Mouse (Mus musculus) heart, embryonic 11.5 days (tissue): ENCODE measurements around the gene Tgfb3. TPM values are rescaled to one million over a fixed set of nuclear protein-coding genes. Genes with fewer than 3 reads are reported as not detected.

ENCODE experiments used
- ATAC-seq: fragments of 200-750 bp; cut with Nextera tagmentation; replicated peaks from 2 replicates; pipeline ENCODE4 v1.8.0; 2017; ENCODE audit warnings: moderate library complexity; ENCODE audit not compliant: insufficient number of reproducible peaks, low FRiP score, low TSS enrichment
- H3K27ac ChIP-seq: fragments of 300-500 bp; sonication (generic); 2 replicates; pipeline ENCODE4 v1.5.1; 2014; ENCODE audit warnings: mild to moderate bottlenecking, low read depth, low read length
- H3K27me3 ChIP-seq: fragments of 300-500 bp; sonication (generic); 2 replicates; pipeline ENCODE4 v1.6.1; 2014; ENCODE audit warnings: mild to moderate bottlenecking, low read length, mixed read lengths; ENCODE audit not compliant: control insufficient read depth, insufficient read depth
- H3K36me3 ChIP-seq: fragments of 300-500 bp; sonication (generic); 2 replicates; pipeline ENCODE4 v1.6.1; 2014; ENCODE audit warnings: mild to moderate bottlenecking, low read length, moderate library complexity, mixed read lengths; ENCODE audit not compliant: control insufficient read depth, insufficient read depth
- H3K4me1 ChIP-seq: fragments of 300-500 bp; sonication (generic); 2 replicates; pipeline ENCODE4 v1.6.1; 2014; ENCODE audit warnings: low read length; ENCODE audit not compliant: control insufficient read depth, insufficient read depth
- H3K4me2 ChIP-seq: fragments of 300-500 bp; sonication (generic); 2 replicates; pipeline ENCODE4 v1.6.1; 2014; ENCODE audit warnings: mild to moderate bottlenecking, moderate library complexity
- H3K4me3 ChIP-seq: fragments of 300-500 bp; sonication (generic); 2 replicates; pipeline ENCODE4 v1.5.1; 2014; ENCODE audit warnings: low read depth, low read length
- H3K9ac ChIP-seq: fragments of 300-500 bp; sonication (generic); 2 replicates; pipeline ENCODE4 v1.6.1; 2014; ENCODE audit warnings: mild to moderate bottlenecking, low read depth, low read length, moderate library complexity
- H3K9me3 ChIP-seq: fragments of 300-500 bp; sonication (generic); replicated peaks from 2 replicates; pipeline ENCODE4 v1.6.1; 2016; ENCODE audit warnings: low read length; ENCODE audit not compliant: control insufficient read depth
- WGBS: fragments of 180-500 bp; shearing (Covaris S2); extraction: QIAGEN DNeasy Blood & Tissue Kit; methylation state at CpG from one replicate; pipeline ENCODE4 v1.1.7; 2014; ENCODE audit not compliant: insufficient replicate concordance; 5-methylcytosine and 5-hydroxymethylcytosine counted together
- polyA plus RNA-seq: library from polyadenylated mRNA; unstranded; fragments of >200 nt; fragmentation: Nextera tagmentation; extraction: Ambion mirVana; gene quantifications from 2 replicates; pipeline ENCODE4 v1.2.1, GENCODE M21; 2014

Tgfb3 gene
- polyA plus RNA-seq, 1 experiment from 2014 or later, result 9.2 TPM

DNA sequence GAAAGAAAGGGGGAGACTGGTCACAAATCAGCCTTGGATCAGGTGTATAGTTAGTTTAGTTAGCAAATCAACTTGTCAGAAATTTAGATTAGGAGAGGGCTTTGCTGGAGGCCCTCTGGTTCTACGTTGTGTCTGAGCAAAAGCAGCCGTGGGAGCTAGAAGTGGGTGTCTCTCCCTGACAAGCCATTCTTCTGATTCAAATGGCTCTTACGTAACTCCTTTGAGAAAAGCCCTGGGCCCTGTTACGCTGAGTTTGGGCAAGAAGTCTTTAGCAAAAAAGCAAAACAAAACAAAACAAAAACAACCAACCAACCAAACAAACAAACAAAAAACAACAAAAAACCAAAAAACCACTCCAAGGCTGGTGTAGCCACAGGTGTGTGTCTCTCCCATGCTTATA is 11.9 kb upstream of the Tgfb3 start:
- no peak for ATAC-seq
- WGBS, result 63% methylated on average over 4 of the region's 4 CpGs
- Histone ChIP-seq H3K27me3 (no peaks in the 10 kb centered on the region), H3K36me3 (peaks cover 4% of the 10 kb centered on the region; the same call in 1 of the 2 replicates), H3K9me3 (no peaks in the 10 kb centered on the region), H3K4me1 (peaks cover 16% of the 10 kb centered on the region), H3K27ac (no peak overlapping the region), H3K4me3 (no peak overlapping the region), H3K4me2 (no peak overlapping the region), H3K9ac (no peak overlapping the region)

DNA sequence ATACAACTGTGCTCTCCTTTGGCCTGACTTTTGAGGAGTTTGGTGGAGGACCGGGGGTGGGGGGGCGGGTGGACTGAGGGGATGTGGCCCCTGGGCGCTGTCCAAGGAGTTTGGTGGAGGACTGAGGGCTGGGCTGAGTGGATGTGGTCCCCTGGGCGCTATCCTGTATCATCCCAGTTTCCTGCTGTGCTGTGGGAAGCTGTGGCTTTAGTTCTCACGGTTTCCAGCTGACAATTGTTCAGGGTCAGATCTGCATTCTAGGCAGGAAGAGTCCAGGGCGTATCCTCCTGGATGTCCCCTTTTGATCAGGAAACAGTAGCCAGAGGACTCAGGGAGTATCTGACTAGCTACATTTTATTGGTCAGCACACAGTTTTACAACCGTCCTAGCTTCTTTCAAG is 9.2 kb upstream of the Tgfb3 start:
- Histone ChIP-seq H3K27ac (no peak overlapping the region), H3K4me3 (no peak overlapping the region), H3K4me2 (no peak overlapping the region), H3K4me1 (peaks cover 18% of the 10 kb centered on the region), H3K9ac (no peak overlapping the region), H3K27me3 (no peaks in the 10 kb centered on the region), H3K9me3 (no peaks in the 10 kb centered on the region), H3K36me3 (peaks cover 4% of the 10 kb centered on the region; the same call in 1 of the 2 replicates)
- no peak; the same call in 1 of the 2 replicates for ATAC-seq
- 64% methylated on average over 7 of the region's 7 CpGs for WGBS

DNA sequence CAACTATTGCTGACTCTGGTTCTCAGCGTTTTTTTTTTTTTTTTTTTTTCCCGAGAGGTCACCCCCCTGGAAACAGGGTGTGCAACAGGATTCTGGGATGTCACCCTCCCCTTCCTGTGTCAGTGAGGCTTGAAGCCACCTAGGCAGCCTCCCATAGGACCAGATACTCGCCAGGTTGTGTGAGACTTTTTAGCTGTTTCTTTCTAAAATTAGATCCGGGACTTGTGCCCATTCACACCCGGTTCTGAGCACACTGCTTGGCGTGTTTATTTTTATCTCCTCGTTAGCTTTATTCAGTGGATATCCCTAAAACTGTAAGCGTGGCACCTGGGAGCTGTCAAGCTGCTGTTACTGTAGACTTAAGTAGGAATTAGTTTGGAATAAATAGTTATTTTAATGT is 7.7 kb upstream of the Tgfb3 start:
- Histone ChIP-seq H3K4me3 (no peak overlapping the region), H3K27ac (no peak overlapping the region), H3K9ac (no peak overlapping the region), H3K4me2 (no peak overlapping the region), H3K9me3 (no peaks in the 10 kb centered on the region), H3K36me3 (peaks cover 4% of the 10 kb centered on the region; the same call in 1 of the 2 replicates), H3K27me3 (no peaks in the 10 kb centered on the region), H3K4me1 (peaks cover 12% of the 10 kb centered on the region)
- WGBS, result 54% methylated on average over 7 of the region's 8 CpGs
- no peak for ATAC-seq

DNA sequence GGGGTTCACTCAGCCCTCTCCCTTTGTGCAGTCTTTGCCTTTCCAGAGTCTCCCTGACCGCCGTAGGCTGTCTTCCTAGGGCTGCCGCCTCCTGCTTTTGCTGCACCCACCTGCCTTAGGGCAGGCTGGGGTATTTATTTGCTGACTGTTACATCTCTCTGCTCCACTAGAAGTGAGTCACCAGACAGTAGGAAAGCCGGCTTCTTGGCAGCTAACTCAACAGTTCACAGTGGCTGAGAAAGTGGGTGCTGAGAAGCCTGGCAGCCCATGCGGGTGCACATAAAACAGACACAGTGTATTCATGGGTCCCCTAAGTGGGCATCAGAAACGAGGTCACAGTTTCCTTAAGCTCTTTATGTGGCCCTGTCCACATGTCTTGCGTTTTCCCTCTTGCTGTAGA is 7.0 kb upstream of the Tgfb3 start:
- 86% methylated on average over 7 of the region's 7 CpGs for WGBS
- no peak for ATAC-seq
- no peak overlapping the region for H3K27ac ChIP-seq

GRCm38 (mm10) chr12:86082481-86083012 is 3.7 kb upstream of the Tgfb3 start, which contains the start of gene Ift43:
Ift43 (plus strand) TSS chr12:86082541.
- Histone ChIP-seq H3K27ac (peak within 1 kb of the TSS; percentile 31; the same call in 1 of the 2 replicates), H3K4me2 (peak within 1 kb of the TSS; percentile 88), H3K27me3 (no peaks in the 10 kb centered on the region), H3K9ac (peak within 1 kb of the TSS; percentile 79), H3K4me1 (peaks cover 12% of the 10 kb centered on the region), H3K9me3 (no peaks in the 10 kb centered on the region), H3K4me3 (peak within 1 kb of the TSS; percentile 74), H3K36me3 (peaks cover 4% of the 10 kb centered on the region; the same call in 1 of the 2 replicates)
- under 1% methylated on average over 35 of the region's 35 CpGs for WGBS
- peak; percentile 49 for ATAC-seq

More for the DNA sequence above, 7.0 kb upstream of the Tgfb3 start:
- 0 out of 2 replicates have a peak, but pooled peaks cover 5% of the 10 kb centered on the region for H3K4me1 ChIP-seq
- H3K36me3 ChIP-seq, result peaks cover 4% of the 10 kb centered on the region; the same call in 1 of the 2 replicates
- no peak overlapping the region for H3K9ac ChIP-seq
- no peak overlapping the region for H3K4me3 ChIP-seq
- H3K27me3 ChIP-seq, result no peaks in the 10 kb centered on the region
- H3K9me3 ChIP-seq, result no peaks in the 10 kb centered on the region
- H3K4me2 ChIP-seq, result no peak overlapping the region

DNA sequence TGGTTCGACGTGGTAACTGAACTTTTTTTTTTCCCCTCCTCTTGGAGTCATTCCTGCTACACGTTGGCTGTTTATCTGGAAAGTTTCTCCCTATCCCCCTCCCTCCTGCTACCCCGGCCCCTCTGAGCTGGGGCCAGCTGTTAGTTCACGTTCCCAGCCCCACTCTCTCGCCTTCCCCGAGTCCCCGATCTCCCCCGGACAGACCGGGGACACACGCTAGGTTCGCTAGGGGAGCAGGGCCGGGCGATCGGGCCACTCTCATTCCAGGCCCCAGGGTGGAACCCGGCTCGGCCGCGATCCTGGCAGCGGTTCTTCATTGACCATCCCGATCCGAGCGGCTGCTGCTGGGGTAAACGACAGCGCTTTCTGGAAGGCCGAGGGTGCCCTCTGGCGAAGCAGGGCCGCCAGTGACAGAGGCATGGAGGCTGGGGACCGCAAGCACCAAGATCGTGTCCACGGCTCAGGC is 394 bp upstream of the Tgfb3 start:
- no peaks in the 10 kb centered on the region for H3K36me3 ChIP-seq
- H3K9me3 ChIP-seq, result no peaks in the 10 kb centered on the region
- H3K9ac ChIP-seq, result peak overlapping the region; percentile 84
- H3K4me1 ChIP-seq, result peaks cover 20% of the 10 kb centered on the region
- peak; percentile 61; the same call in 1 of the 2 replicates for ATAC-seq
- peak overlapping the region; percentile 60 for H3K4me3 ChIP-seq
- WGBS, result under 1% methylated on average over 31 of the region's 31 CpGs
- peak overlapping the region; percentile 78 for H3K27ac ChIP-seq
- peaks cover 2% of the 10 kb centered on the region; the same call in 1 of the 2 replicates for H3K27me3 ChIP-seq
- peak overlapping the region; percentile 88 for H3K4me2 ChIP-seq

DNA sequence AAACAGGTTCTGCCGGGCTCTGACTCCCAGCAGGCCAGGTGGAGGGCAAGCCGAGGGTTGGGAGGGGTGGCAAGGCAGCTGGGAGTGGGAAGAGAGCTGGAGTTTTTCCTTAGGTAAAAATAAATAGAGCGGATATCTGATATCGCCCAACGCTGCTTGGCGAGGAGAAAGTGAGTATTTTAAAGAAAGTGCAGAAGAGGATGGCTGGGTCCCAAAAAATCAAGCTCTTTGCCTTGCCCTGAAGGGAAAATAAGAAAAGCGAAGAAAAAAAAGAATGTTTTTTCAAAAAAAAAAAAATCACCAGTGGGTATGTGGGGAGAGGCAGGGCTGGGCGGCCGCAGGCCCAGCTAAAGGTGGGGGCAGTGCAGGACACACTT is 677 bp downstream of the Tgfb3 start:
- 20% methylated on average over 9 of the region's 9 CpGs for WGBS
- no peaks in the 10 kb centered on the region for H3K36me3 ChIP-seq
- no peak for ATAC-seq
- no peaks in the 10 kb centered on the region for H3K9me3 ChIP-seq
- H3K9ac ChIP-seq, result peak overlapping the region; percentile 84
- peaks cover 2% of the 10 kb centered on the region; the same call in 1 of the 2 replicates for H3K27me3 ChIP-seq
- H3K4me2 ChIP-seq, result peak overlapping the region; percentile 88
- peak overlapping the region; percentile 78 for H3K27ac ChIP-seq
- peaks cover 18% of the 10 kb centered on the region for H3K4me1 ChIP-seq
- H3K4me3 ChIP-seq, result peak overlapping the region; percentile 60

- Histone ChIP-seq H3K27me3 (peaks cover 2% of the 10 kb centered on the region; the same call in 1 of the 2 replicates), H3K27ac (peak overlapping the region; percentile 22; the same call in 1 of the 2 replicates), H3K36me3 (no peaks in the 10 kb centered on the region), H3K4me3 (peak overlapping the region; percentile 60), H3K4me2 (peak overlapping the region; percentile 88), H3K4me1 (peaks cover 15% of the 10 kb centered on the region), H3K9ac (peak overlapping the region; percentile 84), H3K9me3 (no peaks in the 10 kb centered on the region)
- WGBS, result 30% methylated on average over 11 of the region's 11 CpGs
- ATAC-seq, result no peak
These were observed 1.1 kb downstream of the Tgfb3 start for GRCm38 (mm10) chr12:86077736-86078135.
